Mouse (Mus musculus): Measurements from ENCODE around the gene Slc39a8.

- TF ChIP-seq SMC3 (IDR thresholded peaks at IDR 0.05; ENCODE audit: low read depth, low read length) (peak; percentile 48), UBTF (IDR thresholded peaks at IDR 0.05; ENCODE audit: borderline replicate concordance, insufficient read depth, low read depth, low read length) (no peak), MAZ (IDR thresholded peaks at IDR 0.05; ENCODE audit: low read depth, low read length) (no peak), CTCF (IDR thresholded peaks at IDR 0.05 in 2 of 3, conservative IDR thresholded peaks at IDR 0.05 in 1 of 3; ENCODE audit: control insufficient read depth in 1 of 3, insufficient read depth in 1 of 3, low read depth in 2 of 3, low read length in 3 of 3, poor library complexity in 1 of 3, severe bottlenecking in 1 of 3) (peak in 2 of 3 experiments; percentile 29 to 49; a peak in 3 of 6 replicates), ZC3H11A (IDR thresholded peaks at IDR 0.05; ENCODE audit: low read depth, low read length) (no peak), NELFE (IDR thresholded peaks at IDR 0.05; ENCODE audit: low read depth, low read length) (no peak), GATA1 (IDR thresholded peaks at IDR 0.05; ENCODE audit: low read depth, low read length) (no peak), USF1 (IDR thresholded peaks at IDR 0.05; ENCODE audit: low read depth, low read length) (no peak), MAFK (IDR thresholded peaks at IDR 0.05; ENCODE audit: borderline replicate concordance, low read depth, low read length) (no peak), MAX (IDR thresholded peaks at IDR 0.05; ENCODE audit: low read length) (no peak), GABPA (IDR thresholded peaks at IDR 0.05; ENCODE audit: low read depth, low read length) (no peak)
Measured at GRCm38 (mm10) chr3:135926729-135927128, 101.7 kb downstream of the Slc39a8 start.
